Mouse (Mus musculus) ES-E14 (cell line): Measurements from ENCODE around the gene Rasip1. TPM values are rescaled to one million over a fixed set of nuclear protein-coding genes. Genes with fewer than 3 reads are reported as not detected.
A peak's percentile ranks its signal among the peaks of the same experiment; 100 is the strongest.

Experiments
- DNase-seq: peaks from one replicate; pipeline ENCODE4 v3.0.0-alpha.2; 2013; ENCODE audit warnings: low read depth, low spot score
- H3K27ac ChIP-seq: 2 replicates; pipeline ENCODE4 v1.5.1; 2012; ENCODE audit warnings: low read depth, mild to moderate bottlenecking, low read length, moderate library complexity, mixed read lengths; ENCODE audit not compliant: poor library complexity, insufficient read depth, severe bottlenecking
- H3K36me3 ChIP-seq: 2 replicates; pipeline ENCODE4 v1.6.1; 2012; ENCODE audit warnings: mild to moderate bottlenecking, low read length, moderate library complexity, mixed read lengths; ENCODE audit not compliant: control insufficient read depth, poor library complexity, insufficient read depth, severe bottlenecking
- H3K4me1 ChIP-seq, 2 experiments: fragments of 150-350 bp in 1 of 2; sonication (generic) in 1 of 2; 2 replicates each; pipeline ENCODE4 v1.6.1; 2012; ENCODE audit warnings: low read length in 2 of 2, mild to moderate bottlenecking in 1 of 2, mixed read lengths in 1 of 2; ENCODE audit not compliant: control insufficient read depth in 2 of 2, insufficient read depth in 2 of 2, poor library complexity in 1 of 2
- H3K4me3 ChIP-seq, 2 experiments: fragments of 150-350 bp in 1 of 2; sonication (generic) in 1 of 2; 2 replicates each; pipeline ENCODE4 v1.5.1; 2012; ENCODE audit warnings: low read length in 2 of 2, low read depth in 1 of 2, mild to moderate bottlenecking in 1 of 2, mixed read lengths in 1 of 2; ENCODE audit not compliant: insufficient read depth in 1 of 2, poor library complexity in 1 of 2, severe bottlenecking in 1 of 2
- H3K9ac ChIP-seq: 2 replicates; pipeline ENCODE4 v1.6.1; 2012; ENCODE audit warnings: low read depth, mild to moderate bottlenecking, low read length, mixed read lengths; ENCODE audit not compliant: poor library complexity, insufficient read depth, severe bottlenecking
- H3K9me3 ChIP-seq: fragments of 150-350 bp; sonication (generic); 2 replicates; pipeline ENCODE4 v1.6.1; 2012; ENCODE audit warnings: low read depth, mild to moderate bottlenecking, low read length; ENCODE audit not compliant: control insufficient read depth, insufficient read depth
- CHD2 ChIP-seq: IDR thresholded peaks from 2 replicates; pipeline ENCODE4 v1.6.1; 2014; ENCODE audit warnings: mild to moderate bottlenecking, low read depth, low read length, inconsistent platforms
- HCFC1 ChIP-seq: IDR thresholded peaks from 2 replicates; pipeline ENCODE4 v1.6.1; 2012; ENCODE audit warnings: low read length, inconsistent platforms, borderline replicate concordance; ENCODE audit not compliant: insufficient read depth
- MAFK ChIP-seq: IDR thresholded peaks from 2 replicates; pipeline ENCODE4 v1.6.1; 2014; ENCODE audit warnings: mild to moderate bottlenecking, low read depth, low read length, inconsistent platforms; ENCODE audit not compliant: insufficient read depth
- ZC3H11A ChIP-seq: IDR thresholded peaks from 2 replicates; pipeline ENCODE4 v1.6.1; 2012; ENCODE audit warnings: low read depth, mild to moderate bottlenecking, inconsistent platforms, low read length, borderline replicate concordance
- ZNF384 ChIP-seq: IDR thresholded peaks from 2 replicates; pipeline ENCODE4 v1.6.1; 2012; ENCODE audit warnings: low read depth, low read length, inconsistent platforms
- in situ Hi-C, 2 experiments: fragments of 600-800 bp; cut with MboI; formaldehyde crosslinking; loops; one replicate each; pipeline ENCODE4 v1.15.1; 2025; ENCODE audit warnings: low sequenced_read_pairs in 2 of 2, inconsistent platforms in 1 of 2; ENCODE audit not compliant: unreplicated experiment in 2 of 2
- total RNA-seq: library from RNA; depleted of rRNA; stranded (reverse); fragments of 300-350 nt; gene quantifications from 2 replicates; pipeline ENCODE4 v1.2.3, GENCODE M21; 2012

The Rasip1 gene
- total RNA-seq, 1 experiment = 5.3 TPM

GRCm38 (mm10) chr7:45595176-45595575 lies 32.1 kb upstream of the Rasip1 start:
- no peak for DNase-seq
- Histone ChIP-seq H3K9ac (no peak overlapping the region), H3K36me3 (peaks cover under 1% of the 10 kb centered on the region; the same call in 1 of the 2 replicates), H3K4me1 (peaks cover 2 to 24% of the 10 kb centered on the region in 2 experiments; a peak in 2 of 4 replicates), H3K27ac (peak overlapping the region; percentile 49; the same call in 1 of the 2 replicates), H3K4me3 (no peak overlapping the region), H3K9me3 (no peaks in the 10 kb centered on the region)
- TF ChIP-seq ZC3H11A (no peak), CHD2 (no peak), ZNF384 (no peak), HCFC1 (no peak), MAFK (no peak)
- in situ Hi-C loops = loop anchor here in 1 of 2 experiments (10.0 kb wide), 1 partner anchor 120 kb away; no protein-coding TSS in a partner anchor

GRCm38 (mm10) chr7:45596107-45596506 lies 31.2 kb upstream of the Rasip1 start:
- H3K4me1 ChIP-seq = peaks cover 2 to 29% of the 10 kb centered on the region in 2 experiments; a peak in 2 of 4 replicates
- no peak for TF ChIP-seq HCFC1
- no peak for TF ChIP-seq CHD2
- no peak for TF ChIP-seq ZNF384
- no peak for TF ChIP-seq MAFK
- TF ChIP-seq ZC3H11A = no peak
- in situ Hi-C loops = loop anchor here in 1 of 2 experiments (10.0 kb wide), 1 partner anchor 121 kb away; no protein-coding TSS in a partner anchor

GRCm38 (mm10) chr7:45597013-45597412 lies 30.3 kb upstream of the Rasip1 start:
- no peak for TF ChIP-seq ZC3H11A
- TF ChIP-seq ZNF384 = no peak
- TF ChIP-seq HCFC1 = no peak
- in situ Hi-C loops = loop anchor here in 1 of 2 experiments (10.0 kb wide), 1 partner anchor 122 kb away; no protein-coding TSS in a partner anchor
- H3K4me3 ChIP-seq = no peak overlapping the region
- H3K4me1 ChIP-seq = peaks cover 2 to 34% of the 10 kb centered on the region in 2 experiments; a peak in 2 of 4 replicates
- H3K9me3 ChIP-seq = no peaks in the 10 kb centered on the region
- no peak overlapping the region for H3K27ac ChIP-seq
- H3K36me3 ChIP-seq = no peaks in the 10 kb centered on the region; the same call in 1 of the 2 replicates
- DNase-seq = no peak
- no peak overlapping the region for H3K9ac ChIP-seq

More at GRCm38 (mm10) chr7:45596107-45596506, 31.2 kb upstream of the Rasip1 start:
- H3K9me3 ChIP-seq = no peaks in the 10 kb centered on the region
- H3K4me3 ChIP-seq = no peak overlapping the region
- H3K36me3 ChIP-seq = no peaks in the 10 kb centered on the region; the same call in 1 of the 2 replicates
- DNase-seq = no peak
- no peak overlapping the region for H3K9ac ChIP-seq
- no peak overlapping the region for H3K27ac ChIP-seq

- Histone ChIP-seq H3K9ac (no peak overlapping the region), H3K27ac (no peak overlapping the region), H3K36me3 (no peaks in the 10 kb centered on the region; the same call in 1 of the 2 replicates), H3K4me3 (no peak overlapping the region), H3K9me3 (no peaks in the 10 kb centered on the region), H3K4me1 (peaks cover 2 to 34% of the 10 kb centered on the region in 2 experiments; a peak in 2 of 4 replicates)
- in situ Hi-C loops = loop anchor here in 1 of 2 experiments (10.0 kb wide), 1 partner anchor 123 kb away; no protein-coding TSS in a partner anchor
- DNase-seq = no peak
- TF ChIP-seq HCFC1 (no peak), MAFK (no peak), ZC3H11A (no peak), ZNF384 (no peak), CHD2 (no peak)
Observed at GRCm38 (mm10) chr7:45597527-45597926, 29.8 kb upstream of the Rasip1 start.
